18 mouse cellular contexts compared by ENCODE assay signal in genomic region chr2:164994156-164994555, GRCm38 (mm10). TPM values are rescaled to one million over a fixed set of nuclear protein-coding genes. Genes with fewer than 3 reads are reported as not detected.
DNase-seq lines count a peak whose midpoint lies in the region; ATAC-seq and TF ChIP-seq lines count a peak whose summit lies in the region.
"Had no signal": no experiment of that assay in that cellular context is flagged by ENCODE, and none has a peak within 500 bp of the region (broad histone marks: within the 10 kb centered on the region; RNA-seq: fewer than 3 reads in every experiment).

No protein-coding gene starts in this region.

- peaks cover 3% of the 10 kb centered on the region; the same call in 1 of the 2 replicates for H3K27me3 ChIP-seq in midbrain, embryonic 16.5 days (ENCODE audit: control insufficient read depth, insufficient read depth, low read depth, low read length)
- H3K27me3 ChIP-seq: Patski had no signal

- H3K4me3 ChIP-seq in cortical plate, adult 2 months (ENCODE audit: insufficient read depth, low read length): no peak overlapping the region
- H3K4me3 ChIP-seq in midbrain, embryonic 16.5 days (ENCODE audit: low read depth, low read length): no peak overlapping the region
- H3K4me3 ChIP-seq: embryonic facial prominence, embryonic 12.5 days; heart, embryonic 12.5 days; hindbrain, embryonic 10.5 days; intestine, embryonic 15.5 days had no signal

- TF ChIP-seq CTCF in cortical plate, adult 2 months (IDR thresholded peaks at IDR 0.05; ENCODE audit: extremely low read depth, insufficient read depth, low read length): no peak

- no peak for TF ChIP-seq POLR2A in cortical plate, adult 2 months (IDR thresholded peaks at IDR 0.05; ENCODE audit: extremely low read depth, insufficient read depth, low read length)

- 86% methylated on average over 11 of the region's 11 CpGs for WGBS in midbrain, embryonic 16.5 days

- H3K27ac ChIP-seq in cortical plate, adult 2 months (ENCODE audit: insufficient read depth, low read length): peak overlapping the region; percentile 54
- H3K27ac ChIP-seq in midbrain, embryonic 16.5 days (ENCODE audit: low read length): no peak overlapping the region
- H3K27ac ChIP-seq: embryonic facial prominence, embryonic 12.5 days; hindbrain, embryonic 10.5 days; hindbrain, embryonic 14.5 days; intestine, embryonic 15.5 days had no signal

- no peak overlapping the region for H3K9ac ChIP-seq in midbrain, embryonic 16.5 days (ENCODE audit: low read depth, low read length)
- H3K9ac ChIP-seq: embryonic facial prominence, embryonic 12.5 days; heart, embryonic 12.5 days; hindbrain, embryonic 14.5 days; intestine, embryonic 15.5 days had no signal

- peak; percentile 72 for DNase-seq in cerebellum, adult 11-12 months
- DNase-seq in cerebellum, postnatal 4 days (ENCODE audit: low spot score in 2 of 2): no peak
- peak; percentile 87 for DNase-seq in brain, adult 2 months (ENCODE audit: low read depth, low spot score)
- DNase-seq in cerebellum, adult 9-11 months: peak; percentile 75
- no peak for DNase-seq in adrenal gland, postnatal 25 days
- DNase-seq: adrenal gland, postnatal 36 days; gastrocnemius, postnatal 25 days; kidney, adult 18-20 months had no signal

- H3K4me2 ChIP-seq in midbrain, embryonic 16.5 days (ENCODE audit: low read length): no peak overlapping the region
- H3K4me2 ChIP-seq: embryonic facial prominence, embryonic 12.5 days; heart, embryonic 12.5 days; hindbrain, embryonic 14.5 days; intestine, embryonic 15.5 days had no signal

- no peak for ATAC-seq in midbrain, embryonic 16.5 days
- ATAC-seq: activated CD4-positive, CD25-positive, alpha-beta regulatory T cell, adult 4 months; forebrain, embryonic 16.5 days; intestine, embryonic 15.5 days; Patski had no signal

- H3K36me3 ChIP-seq in midbrain, embryonic 16.5 days (ENCODE audit: control insufficient read depth, insufficient read depth, low read length): peaks cover 14% of the 10 kb centered on the region; the same call in 1 of the 2 replicates
- H3K36me3 ChIP-seq: intestine, embryonic 15.5 days had no signal

- H3K9me3 ChIP-seq in midbrain, embryonic 16.5 days (replicated peaks; ENCODE audit: control insufficient read depth, low read length, poor library complexity, severe bottlenecking): no peaks in the 10 kb centered on the region
- H3K9me3 ChIP-seq: embryonic facial prominence, embryonic 12.5 days; heart, embryonic 12.5 days; hindbrain, embryonic 10.5 days; intestine, embryonic 15.5 days had no signal

- peaks cover 4% of the 10 kb centered on the region for H3K4me1 ChIP-seq in cortical plate, adult 2 months (ENCODE audit: control insufficient read depth, insufficient read depth, low read length)
- peaks cover 13% of the 10 kb centered on the region for H3K4me1 ChIP-seq in midbrain, embryonic 16.5 days (ENCODE audit: control insufficient read depth, insufficient read depth, low read length)

RNA-seq across cellular contexts. Expression of gene Slc12a5, which starts 33.6 kb away (rescaled TPM):
- polyA plus RNA-seq in cortical plate, adult 2 months (2012; rRNA removed): 396 and 421 TPM in 2 replicates
- polyA plus RNA-seq in midbrain, embryonic 16.5 days (2015; fragmentation: Nextera tagmentation; extraction: Ambion mirVana): 52.8 and 57.7 TPM in 2 replicates
- 7.2 and 10.6 TPM in 2 replicates for total RNA-seq in adrenal gland, postnatal 25 days (2021)

RNA-seq across cellular contexts. Expression of gene Ncoa5, which starts 40.5 kb away (rescaled TPM):
- polyA plus RNA-seq in cortical plate, adult 2 months (2012; rRNA removed): 48.0 and 53.1 TPM in 2 replicates
- 105 and 129 TPM in 2 replicates for polyA plus RNA-seq in midbrain, embryonic 16.5 days (2015; fragmentation: Nextera tagmentation; extraction: Ambion mirVana)
- total RNA-seq in adrenal gland, postnatal 25 days (2021): 34.1 and 46.2 TPM in 2 replicates

RNA-seq across cellular contexts. Expression of gene Mmp9, which starts 53.6 kb away (rescaled TPM):
- 1.1 and 1.5 TPM in 2 replicates for polyA plus RNA-seq in cortical plate, adult 2 months (2012; rRNA removed)
- polyA plus RNA-seq in midbrain, embryonic 16.5 days (2015; fragmentation: Nextera tagmentation; extraction: Ambion mirVana): 26.7 and 28.0 TPM in 2 replicates
- 0.33 and 0.43 TPM in 2 replicates for total RNA-seq in adrenal gland, postnatal 25 days (2021)

Comparison
In these comparisons a context has a peak if more than half of its experiments do, and no peak if none do; other contexts are left out.
1. DNase-seq: peak in cerebellum, adult 11-12 months (single experiment), brain, adult 2 months (single experiment) and cerebellum, adult 9-11 months (single experiment); none in cerebellum, postnatal 4 days (0 of 2) and adrenal gland, postnatal 25 days (single experiment).
2. RNA of gene Mmp9, which starts 53.6 kb away (polyA plus RNA-seq): 26.7 to 28.0 TPM in midbrain, embryonic 16.5 days; 1.1 to 1.5 TPM in cortical plate, adult 2 months; every median in the first group is over 10 times any median in the second.